Mouse (Mus musculus) embryonic facial prominence, embryonic 13.5 days (tissue): ENCODE measurements around the gene Dll4. TPM values are rescaled to one million over a fixed set of nuclear protein-coding genes. Genes with fewer than 3 reads are reported as not detected.

Experiments used
- ATAC-seq: fragments of 200-750 bp; cut with Nextera tagmentation; 2 replicates; pipeline ENCODE4 v1.8.0; 2017; ENCODE audit warnings: low read depth; ENCODE audit not compliant: insufficient number of reproducible peaks, insufficient read depth, low FRiP score, low TSS enrichment
- H3K27ac ChIP-seq: fragments of 300-500 bp; sonication (generic); 2 replicates; pipeline ENCODE4 v1.5.1; 2015; ENCODE audit warnings: moderate library complexity, mild to moderate bottlenecking, inconsistent platforms
- H3K27me3 ChIP-seq: fragments of 300-500 bp; sonication (generic); 2 replicates; pipeline ENCODE4 v1.6.1; 2015; ENCODE audit warnings: mild to moderate bottlenecking, inconsistent platforms
- H3K36me3 ChIP-seq: fragments of 300-500 bp; sonication (generic); 2 replicates; pipeline ENCODE4 v1.6.1; 2015; ENCODE audit warnings: mild to moderate bottlenecking, inconsistent platforms
- H3K4me1 ChIP-seq: fragments of 300-500 bp; sonication (generic); 2 replicates; pipeline ENCODE4 v1.6.1; 2015; ENCODE audit warnings: inconsistent platforms
- H3K4me2 ChIP-seq: fragments of 300-500 bp; sonication (generic); 2 replicates; pipeline ENCODE4 v1.6.1; 2015; ENCODE audit warnings: moderate library complexity, mild to moderate bottlenecking, inconsistent platforms
- H3K4me3 ChIP-seq: fragments of 300-500 bp; sonication (generic); 2 replicates; pipeline ENCODE4 v1.5.1; 2015; ENCODE audit warnings: mild to moderate bottlenecking, inconsistent platforms
- H3K9ac ChIP-seq: fragments of 300-500 bp; sonication (generic); 2 replicates; pipeline ENCODE4 v1.6.1; 2015; ENCODE audit warnings: mild to moderate bottlenecking, inconsistent platforms
- H3K9me3 ChIP-seq: fragments of 300-500 bp; sonication (generic); 2 replicates; pipeline ENCODE4 v1.6.1; 2016; ENCODE audit warnings: inconsistent platforms
- WGBS: fragments of 180-500 bp; shearing (Covaris S2); methylation state at CpG from one replicate; pipeline ENCODE4 v1.1.7; 2015; ENCODE audit warnings: mixed read lengths; 5-methylcytosine and 5-hydroxymethylcytosine counted together
- polyA plus RNA-seq: library from polyadenylated mRNA; unstranded; fragments of >200 nt; fragmentation: Nextera tagmentation; extraction: Ambion mirVana; gene quantifications from 2 replicates; pipeline ENCODE4 v1.2.1, GENCODE M21; 2015

The Dll4 gene
- polyA plus RNA-seq, 1 experiment from 2014 or later = 4.2 TPM

DNA sequence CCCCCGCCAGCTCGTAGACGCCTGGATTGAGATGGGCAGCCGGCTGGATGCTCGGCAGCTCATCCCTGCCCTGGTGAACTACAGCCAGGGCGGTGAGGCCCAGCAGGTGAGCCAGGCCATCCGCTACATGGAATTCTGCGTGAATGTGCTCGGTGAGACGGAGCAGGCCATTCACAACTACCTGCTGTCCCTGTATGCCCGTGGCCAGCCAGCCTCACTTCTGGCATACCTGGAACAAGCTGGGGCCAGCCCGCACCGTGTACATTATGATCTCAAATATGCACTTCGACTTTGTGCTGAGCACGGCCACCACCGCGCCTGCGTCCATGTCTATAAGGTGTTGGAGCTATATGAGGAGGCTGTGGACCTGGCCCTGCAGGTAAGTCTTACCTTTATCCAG lies 31.2 kb upstream of the Dll4 start:
- H3K9ac ChIP-seq = no peak overlapping the region
- H3K4me3 ChIP-seq = no peak overlapping the region
- no peaks in the 10 kb centered on the region for H3K27me3 ChIP-seq
- H3K27ac ChIP-seq = no peak overlapping the region
- no peak overlapping the region for H3K4me2 ChIP-seq
- H3K9me3 ChIP-seq = no peaks in the 10 kb centered on the region
- 95% methylated on average over 18 of the region's 18 CpGs for WGBS
- H3K4me1 ChIP-seq = peaks cover 10% of the 10 kb centered on the region
- ATAC-seq = no peak
- peaks cover 85% of the 10 kb centered on the region for H3K36me3 ChIP-seq

GRCm38 (mm10) chr2:119296756-119297155 lies 28.8 kb upstream of the Dll4 start:
- no peak overlapping the region for H3K4me3 ChIP-seq
- no peak overlapping the region for H3K9ac ChIP-seq
- H3K4me1 ChIP-seq = peaks cover 17% of the 10 kb centered on the region
- no peaks in the 10 kb centered on the region for H3K9me3 ChIP-seq
- no peaks in the 10 kb centered on the region for H3K27me3 ChIP-seq
- 93% methylated on average over 12 of the region's 12 CpGs for WGBS
- H3K36me3 ChIP-seq = peaks cover 81% of the 10 kb centered on the region
- no peak overlapping the region for H3K4me2 ChIP-seq
- ATAC-seq = no peak
- no peak overlapping the region for H3K27ac ChIP-seq

GRCm38 (mm10) chr2:119297506-119297905 lies 28.1 kb upstream of the Dll4 start:
- Histone ChIP-seq H3K4me1 (peaks cover 17% of the 10 kb centered on the region), H3K27ac (no peak overlapping the region), H3K4me2 (no peak overlapping the region), H3K36me3 (peaks cover 74% of the 10 kb centered on the region), H3K9ac (no peak overlapping the region), H3K4me3 (no peak overlapping the region), H3K9me3 (no peaks in the 10 kb centered on the region), H3K27me3 (no peaks in the 10 kb centered on the region)
- 96% methylated on average over 19 of the region's 19 CpGs for WGBS
- ATAC-seq = no peak

- Histone ChIP-seq H3K4me3 (no peak overlapping the region), H3K27ac (no peak overlapping the region), H3K27me3 (no peaks in the 10 kb centered on the region), H3K36me3 (peaks cover 65% of the 10 kb centered on the region), H3K9me3 (no peaks in the 10 kb centered on the region), H3K9ac (no peak overlapping the region), H3K4me2 (no peak overlapping the region), H3K4me1 (peaks cover 24% of the 10 kb centered on the region)
- WGBS = 47% methylated on average over 5 of the region's 5 CpGs
- ATAC-seq = no peak
These were observed 27.3 kb upstream of the Dll4 start for GRCm38 (mm10) chr2:119298330-119298729.

- no peak overlapping the region for H3K9ac ChIP-seq
- H3K36me3 ChIP-seq = peaks cover 60% of the 10 kb centered on the region
- WGBS = 80% methylated on average over 2 of the region's 2 CpGs
- H3K27ac ChIP-seq = no peak overlapping the region
- H3K4me3 ChIP-seq = no peak overlapping the region
- H3K4me1 ChIP-seq = peaks cover 27% of the 10 kb centered on the region
- no peak overlapping the region for H3K4me2 ChIP-seq
- no peaks in the 10 kb centered on the region for H3K9me3 ChIP-seq
- H3K27me3 ChIP-seq = no peaks in the 10 kb centered on the region
- no peak for ATAC-seq
These were observed 26.7 kb upstream of the Dll4 start for GRCm38 (mm10) chr2:119298839-119299238.

DNA sequence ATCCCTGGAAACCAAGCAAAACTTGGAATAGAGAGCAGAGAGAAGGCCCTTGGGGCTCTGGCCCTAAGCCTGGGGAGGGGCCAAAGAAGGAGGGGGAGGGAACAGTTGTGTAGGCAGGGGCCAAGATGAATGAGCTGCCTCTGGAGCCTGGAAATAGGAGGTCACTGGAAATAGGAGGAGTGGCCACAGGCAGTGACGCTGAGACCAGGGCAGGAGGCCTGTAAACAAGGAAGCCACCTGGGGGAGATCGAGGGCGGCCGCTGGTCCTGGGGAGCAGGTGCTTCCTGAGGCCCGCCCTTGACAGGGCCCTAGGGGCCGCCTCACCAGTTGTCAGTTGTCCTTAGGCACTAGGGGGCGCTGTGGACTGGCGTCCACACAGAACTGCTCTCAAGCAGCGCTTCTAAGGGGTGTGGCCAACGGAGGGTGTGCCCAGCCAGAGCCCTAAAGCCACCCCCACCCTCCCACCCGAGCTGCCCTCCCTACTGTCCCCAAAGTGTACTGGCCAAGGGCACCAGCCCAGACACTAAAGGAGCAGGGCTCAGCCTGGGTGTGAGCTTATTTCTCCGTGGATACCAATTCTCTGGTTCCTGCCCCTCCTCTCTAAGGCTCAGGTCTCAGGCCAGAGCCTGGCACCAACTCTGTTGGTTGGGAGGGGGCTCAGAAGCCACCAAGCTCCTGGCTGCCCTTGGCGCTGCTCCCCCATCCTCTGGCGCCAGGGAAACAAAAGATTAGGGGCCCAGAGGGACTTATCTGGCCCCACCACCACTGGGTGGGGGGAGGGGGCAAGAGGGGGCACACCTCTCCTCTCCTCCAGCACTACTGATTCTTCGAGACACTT lies 25.4 kb upstream of the Dll4 start:
- H3K27ac ChIP-seq = 0 out of 2 replicates have a peak overlapping the region, but pooled peaks have one; percentile 16
- H3K4me1 ChIP-seq = peaks cover 35% of the 10 kb centered on the region
- H3K4me2 ChIP-seq = peak overlapping the region; percentile 37
- ATAC-seq = peak; percentile 63
- no peak overlapping the region for H3K4me3 ChIP-seq
- H3K27me3 ChIP-seq = no peaks in the 10 kb centered on the region
- WGBS = 6% methylated on average over 15 of the region's 15 CpGs
- H3K36me3 ChIP-seq = peaks cover 47% of the 10 kb centered on the region
- no peaks in the 10 kb centered on the region for H3K9me3 ChIP-seq
- peak overlapping the region; percentile 49; the same call in 1 of the 2 replicates for H3K9ac ChIP-seq

DNA sequence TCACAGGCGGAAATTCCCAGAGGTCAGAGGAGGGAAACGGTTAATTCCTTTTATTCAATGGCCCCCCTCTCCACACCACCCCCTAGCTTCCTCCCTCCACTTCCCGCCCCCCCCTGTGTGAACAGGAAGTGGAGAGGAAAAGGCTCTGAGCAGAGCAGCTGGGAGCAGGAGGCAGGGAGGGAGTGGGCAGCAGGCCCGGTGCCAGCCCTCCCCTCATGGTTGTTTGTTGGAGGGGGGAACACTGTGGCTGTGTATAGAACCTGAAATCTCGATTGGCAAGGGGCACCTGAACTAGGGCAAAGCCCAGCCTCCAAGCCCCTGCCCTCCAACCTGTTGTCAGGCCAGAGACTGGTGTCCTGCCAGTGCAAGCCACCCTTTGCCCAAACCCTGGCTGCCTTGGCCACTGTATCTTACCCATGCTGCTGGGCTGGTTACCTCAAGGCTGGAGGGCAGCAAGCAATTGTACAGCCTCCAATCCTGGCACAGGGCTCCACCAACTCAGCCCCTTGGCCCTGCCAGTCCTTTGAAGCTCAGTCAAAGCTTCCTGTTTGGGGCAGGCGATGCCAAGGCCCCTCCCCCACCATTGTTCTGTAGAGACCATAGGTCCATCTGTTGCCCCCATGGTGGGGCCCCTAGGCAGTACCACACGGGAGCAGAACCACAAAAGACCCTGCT lies 24.6 kb upstream of the Dll4 start:
- H3K27ac ChIP-seq = 0 out of 2 replicates have a peak overlapping the region, but pooled peaks have one; percentile 16
- ATAC-seq = no peak

DNA sequence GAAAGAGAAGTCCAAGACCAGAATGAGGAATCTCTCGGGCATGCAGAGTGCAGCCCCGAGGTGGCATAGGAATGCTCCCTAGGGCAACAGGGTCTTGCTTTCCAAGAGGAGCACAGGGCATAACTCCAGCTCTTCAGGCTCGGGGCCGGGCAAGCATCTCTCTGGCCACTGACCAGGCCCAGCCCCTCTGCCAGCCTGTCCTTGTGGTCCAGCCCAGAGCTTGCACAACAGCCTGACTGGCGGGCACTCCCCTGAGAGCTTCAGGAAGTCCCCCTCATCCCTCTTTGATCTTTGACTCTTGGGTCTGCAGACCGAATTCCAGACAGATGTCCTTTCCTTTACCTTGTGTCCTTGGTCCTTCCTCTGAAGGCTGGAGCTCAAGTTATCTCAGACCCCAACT lies 22.7 kb upstream of the Dll4 start:
- no peak overlapping the region for H3K9ac ChIP-seq
- ATAC-seq = no peak
- no peaks in the 10 kb centered on the region for H3K9me3 ChIP-seq
- WGBS = 69% methylated on average over 6 of the region's 6 CpGs
- H3K27me3 ChIP-seq = no peaks in the 10 kb centered on the region
- H3K4me2 ChIP-seq = no peak overlapping the region
- H3K27ac ChIP-seq = peak overlapping the region; percentile 5; the same call in 1 of the 2 replicates
- no peak overlapping the region for H3K4me3 ChIP-seq
- H3K36me3 ChIP-seq = peaks cover 26% of the 10 kb centered on the region
- H3K4me1 ChIP-seq = peaks cover 35% of the 10 kb centered on the region

More for the DNA sequence above, 24.6 kb upstream of the Dll4 start:
- WGBS = 51% methylated on average over 7 of the region's 7 CpGs
- Histone ChIP-seq H3K4me3 (no peak overlapping the region), H3K27me3 (no peaks in the 10 kb centered on the region), H3K4me1 (peaks cover 35% of the 10 kb centered on the region), H3K4me2 (peak overlapping the region; percentile 37; the same call in 1 of the 2 replicates), H3K36me3 (peaks cover 43% of the 10 kb centered on the region), H3K9ac (peak overlapping the region; percentile 8; the same call in 1 of the 2 replicates), H3K9me3 (no peaks in the 10 kb centered on the region)

DNA sequence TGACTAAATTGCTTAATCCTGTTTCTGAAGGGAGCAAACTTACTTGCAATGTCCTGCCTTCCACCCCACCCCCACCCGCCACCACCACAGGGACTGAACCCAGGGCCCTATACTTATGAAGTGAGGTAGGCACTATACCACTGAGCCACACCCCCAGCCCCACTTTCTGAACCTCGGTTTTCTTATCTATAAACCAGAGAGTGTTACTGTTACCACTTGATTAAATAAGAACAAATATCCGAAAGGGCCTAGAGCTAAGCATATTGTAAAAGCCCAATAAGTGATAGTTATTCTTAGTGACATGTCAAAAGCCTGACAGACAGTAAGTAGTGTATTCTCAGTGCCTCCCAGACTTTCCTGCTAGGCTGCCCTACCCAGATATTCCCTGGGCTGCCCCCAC lies 21.2 kb upstream of the Dll4 start:
- no peak overlapping the region for H3K4me3 ChIP-seq
- no peak for ATAC-seq

GRCm38 (mm10) chr2:119304798-119305208 lies 20.8 kb upstream of the Dll4 start:
- H3K4me1 ChIP-seq = peaks cover 34% of the 10 kb centered on the region
- 19% methylated on average over 3 of the region's 3 CpGs for WGBS
- H3K27ac ChIP-seq = no peak overlapping the region

More for the DNA sequence above, 21.2 kb upstream of the Dll4 start:
- Histone ChIP-seq H3K9me3 (no peaks in the 10 kb centered on the region), H3K27ac (no peak overlapping the region), H3K27me3 (no peaks in the 10 kb centered on the region), H3K9ac (no peak overlapping the region), H3K4me2 (no peak overlapping the region), H3K4me1 (peaks cover 35% of the 10 kb centered on the region), H3K36me3 (peaks cover 14% of the 10 kb centered on the region)
- WGBS = 52% methylated on average over 3 of the region's 3 CpGs

GRCm38 (mm10) chr2:119311544-119311943 lies 14.0 kb upstream of the Dll4 start:
- Histone ChIP-seq H3K27me3 (peaks cover 20% of the 10 kb centered on the region), H3K27ac (no peak overlapping the region), H3K4me3 (no peak overlapping the region), H3K9ac (no peak overlapping the region), H3K9me3 (no peaks in the 10 kb centered on the region), H3K4me1 (no peaks in the 10 kb centered on the region), H3K4me2 (no peak overlapping the region), H3K36me3 (no peaks in the 10 kb centered on the region)
- ATAC-seq = no peak
- 47% methylated on average over 12 of the region's 12 CpGs for WGBS

More at GRCm38 (mm10) chr2:119304798-119305208, 20.8 kb upstream of the Dll4 start:
- Histone ChIP-seq H3K9ac (no peak overlapping the region), H3K9me3 (no peaks in the 10 kb centered on the region), H3K27me3 (no peaks in the 10 kb centered on the region), H3K4me3 (no peak overlapping the region), H3K36me3 (peaks cover 10% of the 10 kb centered on the region; the same call in 1 of the 2 replicates), H3K4me2 (no peak overlapping the region)
- ATAC-seq = no peak
